Mouse (Mus musculus) inflammation-experienced regulatory T-cells, adult 16 weeks (primary cell): ENCODE results near the gene Cep250. TPM values are rescaled to one million over a fixed set of nuclear protein-coding genes. Genes with fewer than 3 reads are reported as not detected.

Experiments
- polyA plus RNA-seq: library from polyadenylated mRNA; unstranded; fragments of 100-300 nt; shearing (Covaris generic); gene quantifications from one replicate; pipeline ENCODE4 v1.2.1, GENCODE M21; 2017

Cep250 gene
- polyA plus RNA-seq, result 62.7 TPM

GRCm38 (mm10) chr2:155956134-155957059, at the start of gene Cep250:
Gene Cep250 (plus strand): TSS chr2:155956458.

GRCm38 (mm10) chr2:155929531-155930442, 26.5 kb upstream of the Cep250 start, which contains the start of gene Uqcc1:
Gene Uqcc1 (minus strand): TSS chr2:155930310.

GRCm38 (mm10) chr2:155940681-155941080, 15.6 kb upstream of the Cep250 start, which contains the start of gene Gm15557:
Gene Gm15557 (plus strand): TSS chr2:155940728.

GRCm38 (mm10) chr2:155945124-155945523, 11.1 kb upstream of the Cep250 start, which contains the start of gene Gdf5:
Gene Gdf5 (minus strand): TSS chr2:155945367.

GRCm38 (mm10) chr2:156007888-156008532, 51.8 kb downstream of the Cep250 start, which contains the start of the genes 6430550D23Rik and Ergic3:
Gene 6430550D23Rik (minus strand): TSS chr2:156007977.
Gene Ergic3 (plus strand): TSS chr2:156008045.

Other genes with a start within 250 kb of the Cep250 start
- gene Edem2, start 227.0 kb upstream of the Cep250 start, polyA plus RNA-seq, result 82.2 TPM
- gene Gm17581, start 220.6 kb upstream of the Cep250 start, polyA plus RNA-seq, result not detected
- not detected for gene Procr, start 205.3 kb upstream of the Cep250 start, polyA plus RNA-seq
- 0.10 TPM for gene Mmp24, start 181.1 kb upstream of the Cep250 start, polyA plus RNA-seq
- gene BC029722, start 137.0 kb upstream of the Cep250 start, polyA plus RNA-seq, result 58.9 TPM
- gene Eif6, start 129.5 kb upstream of the Cep250 start, polyA plus RNA-seq, result 228 TPM
- gene Fam83c, start 121.6 kb upstream of the Cep250 start, polyA plus RNA-seq, result not detected
- 54.2 TPM for gene Uqcc1, start 26.1 kb upstream of the Cep250 start, polyA plus RNA-seq
- not detected for gene Gm15557, start 15.7 kb upstream of the Cep250 start, polyA plus RNA-seq
- not detected for gene Gdf5, start 11.1 kb upstream of the Cep250 start, polyA plus RNA-seq
- gene 6430550D23Rik, start 51.5 kb downstream of the Cep250 start, polyA plus RNA-seq, result 1.7 TPM
- gene Ergic3, start 51.6 kb downstream of the Cep250 start, polyA plus RNA-seq, result 185 TPM
- not detected for gene Fer1l4, start 96.5 kb downstream of the Cep250 start, polyA plus RNA-seq
- gene Spag4, start 108.7 kb downstream of the Cep250 start, polyA plus RNA-seq, result 0.52 TPM
- 100 TPM for gene Cpne1, start 155.5 kb downstream of the Cep250 start, polyA plus RNA-seq
- gene Rbm12, start 155.5 kb downstream of the Cep250 start, polyA plus RNA-seq, result 54.0 TPM
- 28.7 TPM for gene Gm28036, start 170.6 kb downstream of the Cep250 start, polyA plus RNA-seq
- gene Romo1, start 187.6 kb downstream of the Cep250 start, polyA plus RNA-seq, result 182 TPM
- 60.8 TPM for gene Nfs1, start 187.7 kb downstream of the Cep250 start, polyA plus RNA-seq
- gene Rbm39, start 223.8 kb downstream of the Cep250 start, polyA plus RNA-seq, result 1,090 TPM
- 84.2 TPM for gene Phf20, start 240.0 kb downstream of the Cep250 start, polyA plus RNA-seq